Mouse (Mus musculus): ENCODE results near the gene Ikzf3.

The Ikzf3 gene

GRCm38 (mm10) chr11:98545711-98546231, at the start of gene Ikzf3:
Ikzf3 (minus strand) TSS chr11:98546031.
- peak; percentile 34 for DNase-seq (ENCODE audit: low spot score)

GRCm38 (mm10) chr11:98595473-98595872, 49.6 kb upstream of the Ikzf3 start:
- no peak for DNase-seq (ENCODE audit: low spot score)

GRCm38 (mm10) chr11:98595021-98595420, 49.2 kb upstream of the Ikzf3 start:
- DNase-seq (ENCODE audit: low spot score), result no peak

- no peak for DNase-seq (ENCODE audit: low spot score)
Observed at GRCm38 (mm10) chr11:98590548-98591445, 45.0 kb upstream of the Ikzf3 start.

GRCm38 (mm10) chr11:98589306-98589705, 43.5 kb upstream of the Ikzf3 start:
- no peak for DNase-seq (ENCODE audit: low spot score)

GRCm38 (mm10) chr11:98588833-98589281, 43.0 kb upstream of the Ikzf3 start:
- DNase-seq (ENCODE audit: low spot score), result no peak

GRCm38 (mm10) chr11:98587684-98588546, 42.1 kb upstream of the Ikzf3 start:
- DNase-seq (ENCODE audit: low spot score), result peak; percentile 75

GRCm38 (mm10) chr11:98586892-98587563, 41.2 kb upstream of the Ikzf3 start, which contains the start of gene Ormdl3:
Ormdl3 (minus strand) TSS chr11:98587368.
- DNase-seq (ENCODE audit: low spot score), result peak; percentile 95

- no peak for DNase-seq (ENCODE audit: low spot score)
Observed at GRCm38 (mm10) chr11:98586087-98586891, 40.5 kb upstream of the Ikzf3 start.

- DNase-seq (ENCODE audit: low spot score), result no peak
Observed at GRCm38 (mm10) chr11:98584629-98585177, 38.9 kb upstream of the Ikzf3 start.

GRCm38 (mm10) chr11:98584146-98584545, 38.3 kb upstream of the Ikzf3 start:
- no peak for DNase-seq (ENCODE audit: low spot score)

- DNase-seq (ENCODE audit: low spot score), result no peak
Observed at GRCm38 (mm10) chr11:98583571-98583970, 37.7 kb upstream of the Ikzf3 start.

- DNase-seq (ENCODE audit: low spot score), result no peak
Observed at GRCm38 (mm10) chr11:98583265-98583552, 37.4 kb upstream of the Ikzf3 start.

GRCm38 (mm10) chr11:98582551-98583264, 36.9 kb upstream of the Ikzf3 start:
- peak; percentile 67 for DNase-seq (ENCODE audit: low spot score)

- peak; percentile 49 for DNase-seq (ENCODE audit: low spot score)
Observed at GRCm38 (mm10) chr11:98582030-98582388, 36.2 kb upstream of the Ikzf3 start.

- no peak for DNase-seq (ENCODE audit: low spot score)
Observed at GRCm38 (mm10) chr11:98581286-98582029, 35.6 kb upstream of the Ikzf3 start.

- DNase-seq (ENCODE audit: low spot score), result peak; percentile 72
Observed at GRCm38 (mm10) chr11:98580301-98581121, 34.7 kb upstream of the Ikzf3 start.

- DNase-seq (ENCODE audit: low spot score), result no peak
Observed at GRCm38 (mm10) chr11:98577776-98578175, 31.9 kb upstream of the Ikzf3 start.

GRCm38 (mm10) chr11:98569461-98569860, 23.6 kb upstream of the Ikzf3 start:
- DNase-seq (ENCODE audit: low spot score), result no peak
